Mouse (Mus musculus): ENCODE measurements around the gene Gm38394.

DNA sequence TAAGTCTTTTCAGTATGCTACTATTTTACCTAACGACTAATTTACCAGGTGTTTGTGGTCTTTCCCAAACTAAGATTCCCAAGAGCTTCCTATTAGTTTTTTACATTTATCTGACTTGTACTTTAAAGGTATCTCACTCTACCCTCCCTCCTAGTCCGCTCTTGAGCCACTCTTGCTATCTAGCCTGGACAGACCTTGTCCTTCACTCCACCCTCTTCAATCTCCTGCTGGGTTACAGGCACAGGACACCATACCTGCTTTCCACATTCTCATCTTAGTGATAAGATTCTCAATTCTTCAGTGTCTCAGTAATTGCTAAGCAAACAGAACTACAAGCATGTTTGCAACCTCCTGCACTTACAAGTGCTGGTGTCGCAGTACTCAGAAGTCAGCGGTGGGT lies 57.9 kb downstream of the Gm38394 start:
- TF ChIP-seq CTCF (IDR thresholded peaks at IDR 0.05; ENCODE audit: low read depth), result no peak
- no peak for TF ChIP-seq EP300 (IDR thresholded peaks at IDR 0.05; ENCODE audit: low read depth)
